Mouse (Mus musculus) brain, embryonic 14.5 days (tissue): ENCODE results near the gene Cerk.

Source experiments
- CTCF ChIP-seq: fragments of 200-500 bp; IDR thresholded peaks from 2 replicates; pipeline ENCODE4 v1.5.1; 2012; ENCODE audit warnings: inconsistent platforms, mild to moderate bottlenecking, moderate library complexity, borderline replicate concordance; ENCODE audit not compliant: insufficient read depth, insufficient read length; ENCODE audit errors: extremely low read depth
- POLR2A ChIP-seq: fragments of 200-500 bp; IDR thresholded peaks from 2 replicates; pipeline ENCODE4 v1.6.1; 2012; ENCODE audit warnings: mild to moderate bottlenecking, inconsistent platforms, borderline replicate concordance; ENCODE audit not compliant: poor library complexity, insufficient read depth, insufficient read length, severe bottlenecking; ENCODE audit errors: extremely low read depth

GRCm38 (mm10) chr15:86228186-86228585 is 42.2 kb upstream of the Cerk start:
- TF ChIP-seq POLR2A: no peak
- TF ChIP-seq CTCF: peak; percentile 66; the same call in 1 of the 2 replicates
